Mouse (Mus musculus) gastrocnemius, postnatal 4 days (tissue): ENCODE measurements around the gene Gm28048. TPM values are rescaled to one million over a fixed set of nuclear protein-coding genes. Genes with fewer than 3 reads are reported as not detected.

Source experiments
- DNase-seq, 2 experiments: peaks; one replicate each; pipeline ENCODE4 v3.0.0; 2021 to 2022; ENCODE audit warnings: low spot score in 2 of 2, mixed read lengths in 2 of 2
- total RNA-seq, 2 experiments: library from RNA; stranded (reverse); gene quantifications; 2 replicates each; pipeline ENCODE4 v1.2.3; 2021

The Gm28048 gene
- total RNA-seq, 2 experiments from 2014 or later: 5.5 to 6.5 TPM

DNA sequence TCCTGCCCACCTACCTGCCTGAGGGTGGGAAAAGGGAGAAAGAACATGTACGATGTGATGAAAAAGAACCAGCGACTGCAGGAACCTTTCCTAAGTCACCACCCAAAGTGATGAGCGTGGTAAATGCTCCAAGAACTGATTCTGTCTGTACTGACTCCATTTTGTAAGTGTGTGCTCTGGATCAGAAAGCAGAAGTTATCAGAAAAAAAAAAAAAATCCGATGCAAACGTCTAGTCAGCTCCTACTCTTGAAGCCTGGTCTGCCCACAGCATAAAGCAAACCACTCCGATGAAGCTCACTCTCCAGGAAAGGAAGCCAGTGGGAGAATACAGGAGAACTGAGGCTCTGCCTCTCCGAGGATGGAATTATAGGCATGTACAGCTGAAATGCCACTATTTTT, 29.2 kb downstream of the Gm28048 start:
- DNase-seq: no peak

GRCm38 (mm10) chr11:22950131-22950530, 31.8 kb downstream of the Gm28048 start:
- no peak for DNase-seq

GRCm38 (mm10) chr11:22949101-22949500, 32.8 kb downstream of the Gm28048 start:
- DNase-seq: no peak

- no peak for DNase-seq
Observed at GRCm38 (mm10) chr11:22938983-22939382, 42.9 kb downstream of the Gm28048 start.

DNA sequence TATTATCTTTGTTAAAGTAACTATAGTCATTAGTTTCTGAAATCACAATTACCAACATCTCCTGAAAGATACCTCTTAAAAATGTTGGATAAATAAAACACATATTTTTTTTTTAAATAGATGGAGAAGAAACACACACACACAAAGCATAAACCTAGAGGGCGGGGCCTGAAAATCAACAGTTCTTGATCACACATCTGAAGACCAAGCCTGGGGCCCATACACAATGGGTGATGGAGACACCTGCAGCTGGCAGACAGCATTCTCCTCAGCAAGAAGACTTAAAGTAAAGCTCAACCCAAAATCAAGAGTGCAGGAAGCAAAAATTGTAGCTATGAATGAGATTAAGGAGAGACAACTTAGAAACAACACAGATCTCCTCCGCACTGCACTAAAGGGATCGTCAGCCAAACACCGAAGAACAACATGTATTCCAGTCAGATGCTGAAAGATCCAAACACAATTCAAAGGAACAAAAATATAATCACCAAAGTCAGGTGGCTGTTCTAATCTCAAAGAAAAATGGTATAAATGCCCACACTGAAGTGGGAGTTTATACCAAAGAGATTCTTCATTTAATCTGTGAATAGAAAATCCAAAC, 44.1 kb downstream of the Gm28048 start:
- DNase-seq: no peak

DNA sequence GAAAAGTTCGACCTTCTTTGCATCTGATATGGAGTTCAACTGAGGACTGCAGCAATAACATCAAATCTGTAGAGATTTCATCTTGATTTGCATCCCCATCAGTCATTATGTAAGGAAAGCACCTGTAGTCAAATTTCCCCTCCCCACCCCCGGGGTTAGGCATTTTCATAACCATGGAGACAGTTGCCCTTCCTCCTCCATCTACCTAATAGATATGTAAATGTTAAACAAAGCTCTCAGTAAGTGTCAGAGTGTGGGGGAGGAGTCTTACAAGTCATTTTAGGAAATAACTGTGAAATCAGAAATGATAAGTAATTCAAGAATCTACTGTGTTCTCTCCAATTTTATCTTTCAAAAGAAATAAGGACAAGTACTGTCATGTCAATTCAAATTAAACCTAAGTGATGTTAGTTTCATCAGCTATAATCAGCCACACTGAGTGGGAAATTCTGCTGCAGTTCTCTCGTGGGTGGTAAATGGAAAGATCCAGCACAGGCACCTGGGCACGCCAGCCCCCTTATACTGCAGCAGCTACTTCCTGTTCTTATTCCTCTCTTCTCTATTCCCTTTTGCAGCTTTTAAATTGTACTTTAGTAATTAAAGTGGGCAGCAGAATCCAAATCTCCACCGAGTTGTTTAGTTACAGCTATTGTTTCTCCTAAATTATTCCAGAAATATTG, 45.3 kb downstream of the Gm28048 start:
- DNase-seq: no peak

- DNase-seq: no peak
Observed at GRCm38 (mm10) chr11:22932167-22932566, 49.7 kb downstream of the Gm28048 start.

GRCm38 (mm10) chr11:22931320-22931905, 50.5 kb downstream of the Gm28048 start:
- no peak for DNase-seq

- DNase-seq: no peak
Observed at GRCm38 (mm10) chr11:22930129-22930528, 51.8 kb downstream of the Gm28048 start.

- no peak for DNase-seq
Observed at GRCm38 (mm10) chr11:22928586-22929169, 53.2 kb downstream of the Gm28048 start.

DNA sequence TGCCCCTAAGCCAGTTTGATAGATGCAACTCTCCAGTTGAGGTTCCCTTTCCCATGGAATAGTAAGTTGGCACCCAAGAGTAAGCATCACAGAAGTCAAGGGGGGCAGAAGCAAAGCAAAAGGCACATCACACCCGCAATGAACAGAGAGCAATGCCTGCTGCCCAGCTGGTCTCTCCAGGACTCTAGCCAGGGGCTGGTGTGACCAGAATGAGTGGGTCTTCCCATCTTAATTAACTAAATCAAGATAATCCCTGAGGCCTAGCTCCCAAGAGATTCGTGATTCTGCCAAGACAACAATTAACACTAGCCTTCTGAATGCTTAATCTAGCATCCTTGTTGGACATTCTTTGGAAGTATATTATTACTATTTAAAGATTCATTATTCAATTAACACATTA, 58.3 kb downstream of the Gm28048 start:
- DNase-seq: no peak

GRCm38 (mm10) chr11:22922546-22922945, 59.3 kb downstream of the Gm28048 start:
- no peak for DNase-seq

DNA sequence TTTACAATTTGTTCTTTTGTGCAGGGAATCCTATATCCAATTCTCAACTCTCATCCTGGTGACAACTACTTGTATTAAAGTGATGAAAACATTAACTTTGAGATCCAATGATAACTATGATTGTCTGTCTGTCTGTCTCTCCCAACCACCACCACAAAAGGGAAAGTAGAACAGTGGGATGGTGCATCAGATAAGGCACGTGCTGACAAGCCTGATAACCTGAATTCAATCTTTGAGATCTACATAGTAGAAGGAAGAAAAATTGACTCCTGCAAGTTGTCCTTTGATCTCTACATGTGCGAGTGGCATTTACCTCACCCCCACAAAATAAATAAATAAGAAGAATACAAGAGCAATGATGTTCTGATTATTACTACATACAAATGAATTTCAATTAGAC, 62.6 kb downstream of the Gm28048 start:
- DNase-seq: no peak

DNA sequence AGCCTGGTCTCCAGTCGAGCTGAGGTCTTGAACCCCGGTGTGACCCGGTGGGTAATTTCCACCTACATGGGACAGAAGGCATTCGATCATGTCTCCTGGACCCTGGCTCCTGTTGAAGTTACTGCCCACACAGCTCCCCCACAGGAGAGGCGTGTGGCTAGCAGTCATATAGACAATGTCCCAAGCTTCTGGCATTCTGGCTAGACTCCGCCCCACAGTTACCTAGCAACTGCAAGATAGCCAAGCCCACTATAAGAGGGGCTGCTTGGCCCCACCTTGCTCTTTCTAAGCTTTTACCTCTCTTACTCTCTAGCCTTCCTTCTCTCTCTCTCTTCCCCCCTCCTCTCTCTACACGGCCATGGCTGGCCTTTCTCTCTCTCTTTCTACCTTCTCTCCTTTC, 64.1 kb downstream of the Gm28048 start:
- DNase-seq: no peak

- no peak for DNase-seq
Observed at GRCm38 (mm10) chr11:22913744-22914143, 68.1 kb downstream of the Gm28048 start.

DNA sequence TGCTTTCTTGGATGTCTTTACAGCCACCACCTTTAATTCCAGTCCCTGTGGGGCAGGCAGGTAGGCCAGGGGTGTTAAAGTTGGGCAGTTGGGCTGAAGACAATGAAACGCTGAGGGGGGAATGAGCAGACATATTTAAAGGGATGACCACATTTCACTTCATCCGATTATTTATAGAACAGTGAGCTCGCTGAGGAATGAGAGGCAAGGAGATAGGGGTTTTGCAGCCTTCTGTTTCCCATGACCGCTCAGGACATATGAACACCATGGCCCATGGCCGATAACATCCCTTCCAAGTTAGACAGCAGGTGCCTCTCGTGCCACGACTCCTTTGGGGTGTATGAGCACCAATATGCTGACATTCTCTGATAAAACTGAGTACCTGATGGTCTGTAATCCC, 70.1 kb downstream of the Gm28048 start:
- no peak for DNase-seq

DNA sequence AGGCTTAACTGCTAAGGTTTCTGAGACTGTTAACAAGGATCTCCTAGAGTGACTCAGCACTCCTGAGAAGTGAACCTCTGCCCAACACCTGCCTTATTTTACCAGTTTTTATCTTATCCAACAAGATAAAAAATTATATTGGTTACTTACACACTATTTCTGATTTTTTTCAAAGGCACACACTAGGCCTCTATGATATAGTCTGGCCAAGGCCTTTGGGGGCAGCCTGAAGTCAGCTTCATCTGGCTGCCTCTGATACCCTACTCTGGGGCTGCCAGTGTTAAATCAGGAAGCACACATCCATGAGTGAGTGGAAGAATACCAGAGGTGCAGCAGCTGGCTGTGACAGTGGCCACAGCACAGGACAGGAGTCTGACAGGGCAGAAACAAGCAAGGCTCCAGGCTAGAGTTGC, 75.4 kb downstream of the Gm28048 start:
- DNase-seq: no peak

GRCm38 (mm10) chr11:22902923-22903322, 79.0 kb downstream of the Gm28048 start:
- no peak for DNase-seq

DNA sequence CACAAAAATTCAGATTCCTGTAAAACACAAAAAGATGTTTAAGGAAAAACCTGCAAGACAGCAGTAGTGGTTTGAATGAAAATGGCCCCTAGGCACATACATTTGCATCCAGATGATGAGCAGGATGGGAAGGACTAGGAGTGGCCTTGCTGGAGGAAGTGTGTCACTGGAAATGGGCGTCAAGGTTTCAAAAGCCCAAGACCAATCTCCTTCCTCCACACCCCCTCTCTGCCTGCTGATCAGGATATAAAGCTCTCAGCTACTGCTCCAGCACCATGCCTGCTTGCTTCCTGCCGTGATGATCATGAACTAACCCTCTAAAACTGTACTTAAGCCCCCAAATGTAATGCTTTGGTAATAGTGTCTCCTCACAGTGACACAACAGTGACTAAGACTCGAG, 81.8 kb downstream of the Gm28048 start:
- no peak for DNase-seq

- no peak for DNase-seq
Observed at GRCm38 (mm10) chr11:22897642-22898041, 84.2 kb downstream of the Gm28048 start.

- no peak for DNase-seq
Observed at GRCm38 (mm10) chr11:22897127-22897526, 84.8 kb downstream of the Gm28048 start.

DNA sequence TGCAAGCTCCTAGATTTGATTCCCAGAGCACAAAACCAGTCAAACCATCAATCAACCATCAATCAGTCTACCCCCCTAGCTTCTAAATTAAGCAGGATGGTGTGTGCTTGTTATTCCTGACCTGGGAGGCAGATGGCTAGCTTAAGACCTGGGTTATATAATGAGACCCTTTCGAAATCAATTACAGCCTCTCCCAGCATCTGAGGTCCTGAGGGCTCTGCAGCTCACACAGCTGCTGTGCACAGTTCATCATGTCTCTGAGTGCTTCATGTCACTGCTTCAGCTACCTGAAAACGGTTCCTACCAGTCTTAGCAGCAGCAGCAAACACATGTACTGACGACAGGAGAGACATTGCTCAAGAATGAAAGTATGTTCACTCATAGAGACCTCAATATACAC, 88.8 kb downstream of the Gm28048 start:
- DNase-seq: no peak
